Mouse (Mus musculus) spleen, adult 2 months (tissue): Measurements from ENCODE around the gene Tmem102.

Experiments
- CTCF ChIP-seq: fragments of 200-500 bp; IDR thresholded peaks from 2 replicates; pipeline ENCODE4 v1.5.1; 2011; ENCODE audit warnings: mild to moderate bottlenecking, inconsistent platforms; ENCODE audit not compliant: insufficient read depth, insufficient read length, insufficient replicate concordance; ENCODE audit errors: extremely low read depth
- POLR2A ChIP-seq: fragments of 200-500 bp; IDR thresholded peaks from 2 replicates; pipeline ENCODE4 v1.6.1; 2011; ENCODE audit warnings: low read depth, low read length, inconsistent platforms

DNA sequence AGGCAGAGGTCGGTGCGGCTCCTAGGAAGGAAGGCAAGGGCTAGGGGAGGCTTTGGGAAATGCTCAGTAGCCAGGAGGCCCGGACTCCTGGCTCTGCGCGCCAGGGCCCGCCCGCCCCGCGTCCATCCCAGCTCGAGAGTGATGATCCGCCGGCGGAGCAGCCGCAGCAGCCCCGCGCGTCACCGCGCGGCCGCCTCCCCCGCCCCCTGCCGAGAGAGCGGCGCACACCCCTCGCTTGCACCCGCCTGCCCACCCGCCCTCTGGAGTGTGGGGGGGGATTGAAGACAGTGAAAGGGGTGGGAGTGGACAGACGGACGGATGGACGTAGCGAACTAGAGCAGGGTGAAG, 32.2 kb upstream of the Tmem102 start, which contains the start of gene Nlgn2:
- TF ChIP-seq POLR2A: no peak
- TF ChIP-seq CTCF: no peak
